Mouse (Mus musculus): ENCODE measurements around the gene Amh. TPM values are rescaled to one million over a fixed set of nuclear protein-coding genes. Genes with fewer than 3 reads are reported as not detected.
A peak's percentile ranks its signal among the peaks of the same experiment; 100 is the strongest.

Gene Amh
- polyA plus RNA-seq, 1 experiment, result not detected

GRCm38 (mm10) chr10:80763502-80763901, 41.5 kb upstream of the Amh start:
- peaks cover 32% of the 10 kb centered on the region for H3K4me1 ChIP-seq (ENCODE audit: control insufficient read depth, insufficient read depth, low read length)
- H3K4me3 ChIP-seq (ENCODE audit: insufficient read depth, low read depth, low read length), result no peak overlapping the region
- 85% methylated on average over 2 of the region's 2 CpGs for WGBS
- TF ChIP-seq POLR2A (IDR thresholded peaks at IDR 0.05; ENCODE audit: insufficient read depth, low read depth, low read length) (no peak), CTCF (IDR thresholded peaks at IDR 0.05; ENCODE audit: insufficient read depth, low read depth, low read length) (no peak)
- 0 out of 2 replicates have a peak overlapping the region, but pooled peaks have one; percentile 6 for H3K27ac ChIP-seq (ENCODE audit: insufficient read depth, low read depth, low read length)

- Histone ChIP-seq H3K4me1 (ENCODE audit: control insufficient read depth, insufficient read depth, low read length) (peaks cover 24% of the 10 kb centered on the region), H3K27ac (ENCODE audit: insufficient read depth, low read depth, low read length) (no peak overlapping the region), H3K4me3 (ENCODE audit: insufficient read depth, low read depth, low read length) (no peak overlapping the region)
- WGBS, result 69% methylated on average over 2 of the region's 2 CpGs
- TF ChIP-seq CTCF (IDR thresholded peaks at IDR 0.05; ENCODE audit: insufficient read depth, low read depth, low read length), result no peak
- no peak for TF ChIP-seq POLR2A (IDR thresholded peaks at IDR 0.05; ENCODE audit: insufficient read depth, low read depth, low read length)
Observed at GRCm38 (mm10) chr10:80765746-80766145, 39.3 kb upstream of the Amh start.

GRCm38 (mm10) chr10:80766161-80766815, 38.8 kb upstream of the Amh start:
- Histone ChIP-seq H3K4me1 (ENCODE audit: control insufficient read depth, insufficient read depth, low read length) (peaks cover 19% of the 10 kb centered on the region), H3K4me3 (ENCODE audit: insufficient read depth, low read depth, low read length) (no peak overlapping the region), H3K27ac (ENCODE audit: insufficient read depth, low read depth, low read length) (no peak overlapping the region)
- 72% methylated on average over 10 of the region's 10 CpGs for WGBS
- no peak for TF ChIP-seq POLR2A (IDR thresholded peaks at IDR 0.05; ENCODE audit: insufficient read depth, low read depth, low read length)
- no peak for TF ChIP-seq CTCF (IDR thresholded peaks at IDR 0.05; ENCODE audit: insufficient read depth, low read depth, low read length)

GRCm38 (mm10) chr10:80768365-80768764, 36.7 kb upstream of the Amh start:
- H3K27ac ChIP-seq (ENCODE audit: insufficient read depth, low read depth, low read length), result no peak overlapping the region
- TF ChIP-seq CTCF (IDR thresholded peaks at IDR 0.05; ENCODE audit: insufficient read depth, low read depth, low read length), result no peak
- no peak for TF ChIP-seq POLR2A (IDR thresholded peaks at IDR 0.05; ENCODE audit: insufficient read depth, low read depth, low read length)
- H3K4me3 ChIP-seq (ENCODE audit: insufficient read depth, low read depth, low read length), result no peak overlapping the region
- 81% methylated on average over 6 of the region's 6 CpGs for WGBS
- peaks cover 24% of the 10 kb centered on the region for H3K4me1 ChIP-seq (ENCODE audit: control insufficient read depth, insufficient read depth, low read length)

GRCm38 (mm10) chr10:80773816-80774215, 31.2 kb upstream of the Amh start:
- peak overlapping the region; percentile 97 for H3K27ac ChIP-seq (ENCODE audit: insufficient read depth, low read depth, low read length)
- no peak for TF ChIP-seq POLR2A (IDR thresholded peaks at IDR 0.05; ENCODE audit: insufficient read depth, low read depth, low read length)
- no peak for TF ChIP-seq CTCF (IDR thresholded peaks at IDR 0.05; ENCODE audit: insufficient read depth, low read depth, low read length)
- H3K4me3 ChIP-seq (ENCODE audit: insufficient read depth, low read depth, low read length), result no peak overlapping the region
- WGBS, result 44% methylated on average over 5 of the region's 5 CpGs
- peaks cover 26% of the 10 kb centered on the region for H3K4me1 ChIP-seq (ENCODE audit: control insufficient read depth, insufficient read depth, low read length)

GRCm38 (mm10) chr10:80774549-80774948, 30.5 kb upstream of the Amh start:
- peak overlapping the region; percentile 97 for H3K27ac ChIP-seq (ENCODE audit: insufficient read depth, low read depth, low read length)
- H3K4me1 ChIP-seq (ENCODE audit: control insufficient read depth, insufficient read depth, low read length), result peaks cover 26% of the 10 kb centered on the region
- WGBS, result 13% methylated on average over 2 of the region's 2 CpGs
- H3K4me3 ChIP-seq (ENCODE audit: insufficient read depth, low read depth, low read length), result no peak overlapping the region
- TF ChIP-seq POLR2A (IDR thresholded peaks at IDR 0.05; ENCODE audit: insufficient read depth, low read depth, low read length) (no peak), CTCF (IDR thresholded peaks at IDR 0.05; ENCODE audit: insufficient read depth, low read depth, low read length) (peak; percentile 80)

GRCm38 (mm10) chr10:80774981-80775380, 30.1 kb upstream of the Amh start:
- no peak for TF ChIP-seq CTCF (IDR thresholded peaks at IDR 0.05; ENCODE audit: insufficient read depth, low read depth, low read length)
- TF ChIP-seq POLR2A (IDR thresholded peaks at IDR 0.05; ENCODE audit: insufficient read depth, low read depth, low read length), result no peak
- peak overlapping the region; percentile 23; the same call in 1 of the 2 replicates for H3K27ac ChIP-seq (ENCODE audit: insufficient read depth, low read depth, low read length)
- no peak overlapping the region for H3K4me3 ChIP-seq (ENCODE audit: insufficient read depth, low read depth, low read length)
- peaks cover 26% of the 10 kb centered on the region for H3K4me1 ChIP-seq (ENCODE audit: control insufficient read depth, insufficient read depth, low read length)
- WGBS, result 68% methylated on average over 4 of the region's 4 CpGs

- TF ChIP-seq POLR2A (IDR thresholded peaks at IDR 0.05; ENCODE audit: insufficient read depth, low read depth, low read length) (no peak), CTCF (IDR thresholded peaks at IDR 0.05; ENCODE audit: insufficient read depth, low read depth, low read length) (no peak)
- H3K4me1 ChIP-seq (ENCODE audit: control insufficient read depth, insufficient read depth, low read length), result peaks cover 26% of the 10 kb centered on the region
- no peak overlapping the region for H3K27ac ChIP-seq (ENCODE audit: insufficient read depth, low read depth, low read length)
- H3K4me3 ChIP-seq (ENCODE audit: insufficient read depth, low read depth, low read length), result no peak overlapping the region
- 84% methylated on average over 4 of the region's 4 CpGs for WGBS
Observed at GRCm38 (mm10) chr10:80775731-80776130, 29.3 kb upstream of the Amh start.

GRCm38 (mm10) chr10:80776358-80776869, 28.6 kb upstream of the Amh start:
- TF ChIP-seq CTCF (IDR thresholded peaks at IDR 0.05; ENCODE audit: insufficient read depth, low read depth, low read length), result no peak
- TF ChIP-seq POLR2A (IDR thresholded peaks at IDR 0.05; ENCODE audit: insufficient read depth, low read depth, low read length), result no peak
- peaks cover 26% of the 10 kb centered on the region for H3K4me1 ChIP-seq (ENCODE audit: control insufficient read depth, insufficient read depth, low read length)
- no peak overlapping the region for H3K4me3 ChIP-seq (ENCODE audit: insufficient read depth, low read depth, low read length)
- WGBS, result 75% methylated on average over 6 of the region's 6 CpGs
- no peak overlapping the region for H3K27ac ChIP-seq (ENCODE audit: insufficient read depth, low read depth, low read length)

All from olfactory bulb, adult 2 months (tissue).